Mouse (Mus musculus): ENCODE results near the gene Acsm2.
"Not testable (repeated sequence)": the region's sequence is repeated elsewhere in the genome, so short reads cannot be mapped to it uniquely, and the experiment has no call there.

Gene Acsm2

GRCm38 (mm10) chr7:119562476-119562875 lies 8.3 kb downstream of the Acsm2 start:
- DNase-seq (ENCODE audit: low spot score): not testable (repeated sequence)

GRCm38 (mm10) chr7:119594530-119595107 lies 40.5 kb downstream of the Acsm2 start:
- DNase-seq (ENCODE audit: low spot score): no peak

- no peak for DNase-seq (ENCODE audit: low spot score)
Measured at GRCm38 (mm10) chr7:119595306-119595705, 41.2 kb downstream of the Acsm2 start.

- no peak for DNase-seq (ENCODE audit: low spot score)
Measured at GRCm38 (mm10) chr7:119596536-119596935, 42.4 kb downstream of the Acsm2 start.

GRCm38 (mm10) chr7:119601195-119601953 lies 47.2 kb downstream of the Acsm2 start:
- no peak for DNase-seq (ENCODE audit: low spot score)

DNA sequence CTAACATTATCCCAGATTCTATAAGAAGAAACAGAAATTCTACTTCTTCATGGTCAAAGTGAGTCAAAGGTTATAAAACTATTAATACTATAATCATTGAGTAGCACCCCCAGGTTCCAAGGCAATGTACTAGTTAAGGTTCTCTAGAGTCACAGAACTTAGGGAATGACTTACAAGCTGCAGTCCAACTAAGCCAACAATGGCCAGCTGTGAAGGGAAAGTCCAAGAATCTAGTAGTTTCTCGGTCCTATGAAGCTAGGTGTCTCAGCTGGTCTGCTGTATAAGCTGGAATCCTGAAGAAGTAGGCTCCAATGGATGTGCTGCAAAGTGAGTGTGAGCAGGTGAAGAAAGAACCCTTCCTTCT lies 47.8 kb downstream of the Acsm2 start:
- no peak for DNase-seq (ENCODE audit: low spot score)

GRCm38 (mm10) chr7:119604903-119605483 lies 50.9 kb downstream of the Acsm2 start:
- no peak for DNase-seq (ENCODE audit: low spot score)

- DNase-seq (ENCODE audit: low spot score): no peak
Measured at GRCm38 (mm10) chr7:119605926-119606663, 52.0 kb downstream of the Acsm2 start.

DNA sequence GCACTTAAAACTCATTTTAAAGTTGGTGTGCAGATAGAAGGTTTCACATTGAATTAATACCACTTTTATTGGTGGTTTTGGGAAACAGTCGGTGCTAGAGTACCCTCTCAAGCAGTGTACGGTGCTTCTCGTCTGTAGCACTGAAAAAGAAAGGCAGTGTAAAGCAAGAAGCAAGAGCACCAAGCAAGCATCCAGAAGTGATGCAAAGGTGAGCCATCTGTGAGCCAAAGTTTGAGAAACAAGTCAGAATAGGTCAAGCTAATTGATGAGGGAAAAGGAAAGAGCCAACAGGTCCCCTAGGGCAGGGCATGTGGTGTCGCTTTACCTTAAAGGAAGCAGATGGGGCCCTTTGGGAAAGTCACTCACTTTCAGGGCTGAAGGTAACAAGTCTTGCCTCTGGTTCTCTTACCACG lies 52.5 kb downstream of the Acsm2 start, which contains the start of gene Acsm1:
TSS of gene Acsm1 (plus strand) at position 363 of the 413 bp plus-strand sequence.
- DNase-seq (ENCODE audit: low spot score): no peak

- DNase-seq (ENCODE audit: low spot score): no peak
Measured at GRCm38 (mm10) chr7:119607796-119608515, 53.8 kb downstream of the Acsm2 start.

DNA sequence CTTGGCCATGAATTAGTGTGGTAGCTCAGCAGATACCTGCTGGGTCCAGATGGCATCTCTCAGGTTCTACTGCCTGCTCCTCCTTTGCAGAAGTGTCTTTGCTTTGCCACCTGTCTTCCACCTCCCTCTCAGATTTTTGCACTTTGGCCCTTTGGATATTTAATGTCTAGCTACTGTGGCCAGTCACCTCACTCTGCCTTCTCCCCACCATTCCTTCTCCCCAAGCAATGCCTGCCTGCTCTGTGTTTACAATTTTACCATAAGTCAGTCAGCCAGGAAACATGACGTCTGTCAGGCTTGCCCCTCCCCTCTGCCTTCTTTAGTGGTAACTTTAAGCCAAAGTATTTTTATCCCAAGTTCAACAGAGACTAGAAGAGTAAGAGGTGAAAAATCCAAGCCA lies 62.4 kb downstream of the Acsm2 start:
- no peak for DNase-seq (ENCODE audit: low spot score)

- DNase-seq (ENCODE audit: low spot score): no peak
Measured at GRCm38 (mm10) chr7:119617593-119617992, 63.5 kb downstream of the Acsm2 start.

- no peak for DNase-seq (ENCODE audit: low spot score)
Measured at GRCm38 (mm10) chr7:119618209-119618935, 64.2 kb downstream of the Acsm2 start.

GRCm38 (mm10) chr7:119620157-119620556 lies 66.0 kb downstream of the Acsm2 start:
- no peak for DNase-seq (ENCODE audit: low spot score)

- no peak for DNase-seq (ENCODE audit: low spot score)
Measured at GRCm38 (mm10) chr7:119638773-119639172, 84.6 kb downstream of the Acsm2 start.

DNA sequence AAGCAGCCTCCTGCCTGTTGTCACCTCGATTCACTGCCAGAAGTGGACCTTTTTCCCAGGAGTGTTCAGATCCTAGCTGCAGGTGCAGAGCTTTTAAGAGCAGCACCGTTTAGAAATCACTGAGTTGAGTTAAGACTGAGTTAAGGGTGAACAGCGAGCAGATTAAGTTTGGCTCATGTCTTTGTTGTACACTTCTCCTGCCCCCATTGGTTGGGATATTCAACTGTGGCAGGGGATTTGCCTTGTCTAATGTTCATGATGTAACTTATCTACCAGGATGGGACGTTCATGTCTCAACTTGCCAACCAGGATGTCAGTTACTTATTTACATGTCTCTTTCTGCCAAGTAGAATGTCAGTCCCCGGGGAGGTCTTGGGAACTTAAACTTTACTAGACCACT lies 88.2 kb downstream of the Acsm2 start:
- DNase-seq (ENCODE audit: low spot score): no peak

Measured in ovary, adult 18-20 months (tissue).